Mouse (Mus musculus) kidney, adult 2 months (tissue): ENCODE data around the gene Ube2q1. TPM values are rescaled to one million over a fixed set of nuclear protein-coding genes. Genes with fewer than 3 reads are reported as not detected.
"Not testable (repeated sequence)": the region's sequence is repeated elsewhere in the genome, so short reads cannot be mapped to it uniquely, and the experiment has no call there.

Experiments used
- DNase-seq: peaks from one replicate; pipeline ENCODE4 v3.0.0; 2021
- H3K27ac ChIP-seq: fragments of 200-500 bp; 2 replicates; pipeline ENCODE4 v1.5.1; 2012; ENCODE audit warnings: low read depth, low read length, control low read depth, inconsistent platforms; ENCODE audit not compliant: insufficient read depth
- H3K27me3 ChIP-seq: fragments of 200-500 bp; replicated peaks from 2 replicates; pipeline ENCODE4 v1.6.1; 2012; ENCODE audit warnings: mild to moderate bottlenecking, moderate library complexity, low read length, inconsistent platforms; ENCODE audit not compliant: control insufficient read depth, insufficient read depth
- H3K36me3 ChIP-seq: fragments of 200-500 bp; 2 replicates; pipeline ENCODE4 v1.6.1; 2012; ENCODE audit warnings: mild to moderate bottlenecking, moderate library complexity, low read length, inconsistent platforms; ENCODE audit not compliant: control insufficient read depth, insufficient read depth
- H3K4me1 ChIP-seq: fragments of 200-500 bp; 2 replicates; pipeline ENCODE4 v1.6.1; 2011; ENCODE audit warnings: low read length; ENCODE audit not compliant: control insufficient read depth, insufficient read depth
- H3K4me3 ChIP-seq: fragments of 200-500 bp; 2 replicates; pipeline ENCODE4 v1.5.1; 2011; ENCODE audit warnings: mild to moderate bottlenecking, low read depth, low read length, control low read depth; ENCODE audit not compliant: insufficient read depth
- CTCF ChIP-seq: fragments of 200-500 bp; conservative IDR thresholded peaks from 2 replicates; pipeline ENCODE4 v1.5.1; 2011; ENCODE audit warnings: low read depth, mild to moderate bottlenecking, control low read depth, low read length, moderate library complexity, mixed read lengths; ENCODE audit not compliant: insufficient read depth, insufficient read length
- POLR2A ChIP-seq: fragments of 200-500 bp; IDR thresholded peaks from one replicate; pipeline ENCODE4 v1.6.1; 2011; ENCODE audit warnings: low read depth, low read length, control low read depth
- WGBS: fragments of 180-500 bp; shearing (Covaris S2); methylation state at CpG from one replicate; pipeline ENCODE4 v1.1.7; 2018; 5-methylcytosine and 5-hydroxymethylcytosine counted together
- polyA plus RNA-seq: library from polyadenylated mRNA; depleted of rRNA; stranded (reverse); fragments of >200 nt; gene quantifications from 2 replicates; pipeline ENCODE4 v1.2.3, GENCODE M21; 2012

Ube2q1 gene
- polyA plus RNA-seq, 1 experiment, result 27.2 TPM

DNA sequence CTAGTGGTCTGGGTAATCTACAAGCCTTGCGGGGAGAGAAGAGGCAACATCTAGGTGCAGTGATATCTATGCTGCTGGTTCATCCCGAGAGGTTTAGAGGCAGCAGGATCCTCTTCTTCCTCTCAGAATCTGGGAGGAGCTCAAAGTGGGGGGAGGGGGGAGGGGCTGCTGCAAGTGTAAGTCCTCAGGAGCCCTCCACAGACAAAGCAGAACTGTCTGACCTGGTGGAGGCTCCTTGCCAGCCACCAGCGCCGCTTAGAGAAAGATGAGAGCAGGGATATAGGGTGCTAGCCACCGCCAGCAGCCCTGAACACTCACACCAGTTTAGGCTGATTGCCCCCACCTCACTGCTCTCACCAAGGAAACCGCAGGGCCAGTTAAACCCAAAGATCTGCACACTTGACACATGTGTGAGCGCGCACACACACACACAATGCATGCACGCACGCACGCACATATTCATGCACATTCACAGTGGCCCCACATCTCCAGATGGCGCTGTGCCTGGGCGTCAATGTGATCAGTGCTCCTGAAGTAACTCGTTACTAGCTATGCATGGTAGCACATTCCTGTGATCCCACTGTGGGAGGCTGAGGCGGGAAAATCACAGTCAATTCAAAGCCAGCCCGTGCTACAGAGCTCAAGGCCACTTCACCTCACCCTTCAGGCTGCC, 15.4 kb downstream of the Ube2q1 start:
- no peak overlapping the region for H3K4me3 ChIP-seq
- H3K36me3 ChIP-seq, result no peaks in the 10 kb centered on the region
- TF ChIP-seq CTCF, result no peak
- no peak for TF ChIP-seq POLR2A
- H3K4me1 ChIP-seq, result 0 out of 2 replicates have a peak, but pooled peaks cover 4% of the 10 kb centered on the region
- DNase-seq, result no peak
- H3K27ac ChIP-seq, result no peak overlapping the region
- 80% methylated on average over 16 of the region's 16 CpGs for WGBS
- H3K27me3 ChIP-seq, result no peaks in the 10 kb centered on the region

DNA sequence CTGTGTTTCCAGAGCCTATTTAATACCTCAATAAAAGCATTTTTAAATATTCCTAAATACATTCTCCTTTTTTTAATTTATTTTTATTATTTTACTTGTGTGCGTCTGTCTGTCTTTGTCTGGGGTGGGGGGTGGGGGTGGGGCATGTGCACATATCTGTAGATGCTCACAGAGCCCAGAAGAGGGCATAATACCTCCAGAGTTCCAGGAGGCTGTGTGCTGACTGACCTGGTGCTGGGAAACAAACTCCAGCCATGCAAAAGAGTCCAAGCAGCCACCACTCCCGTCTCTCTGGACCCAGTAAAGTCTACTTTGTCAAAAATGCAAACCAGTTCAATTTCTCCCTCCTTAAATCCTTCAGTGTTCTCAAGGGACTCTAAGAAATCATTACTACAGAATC, 21.2 kb downstream of the Ube2q1 start:
- Histone ChIP-seq H3K27ac (no peak overlapping the region), H3K4me3 (no peak overlapping the region), H3K4me1 (no peaks in the 10 kb centered on the region), H3K36me3 (no peaks in the 10 kb centered on the region), H3K27me3 (no peaks in the 10 kb centered on the region)
- TF ChIP-seq POLR2A (no peak), CTCF (peak; percentile 15; the same call in 1 of the 2 replicates)
- WGBS, result 68% methylated on average over 2 of the region's 2 CpGs
- DNase-seq, result no peak

DNA sequence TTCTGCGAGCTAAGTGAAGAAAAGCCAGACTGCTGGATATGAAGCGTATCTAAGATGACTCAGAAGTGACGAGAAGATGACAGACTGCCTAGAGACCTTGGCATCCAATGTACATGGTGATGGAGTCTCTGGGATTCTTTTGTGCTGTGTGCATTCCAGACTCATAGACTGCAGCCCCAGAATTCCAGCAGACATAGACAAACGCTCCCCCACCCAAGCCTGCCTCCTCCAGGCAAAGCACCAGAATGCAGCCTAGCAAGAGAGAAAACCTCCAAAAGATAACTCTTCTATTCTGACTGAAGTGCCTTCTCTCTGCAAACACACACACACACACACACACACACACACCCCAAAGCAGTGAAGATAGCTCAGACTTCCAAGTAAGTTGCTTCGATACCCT, 22.3 kb downstream of the Ube2q1 start:
- TF ChIP-seq POLR2A (no peak), CTCF (0 out of 2 replicates have a peak, but pooled peaks have one; percentile 12)
- Histone ChIP-seq H3K4me3 (no peak overlapping the region), H3K36me3 (no peaks in the 10 kb centered on the region), H3K27ac (no peak overlapping the region), H3K4me1 (no peaks in the 10 kb centered on the region), H3K27me3 (no peaks in the 10 kb centered on the region)
- DNase-seq, result no peak
- WGBS, result 81% methylated on average over 5 of the region's 5 CpGs

DNA sequence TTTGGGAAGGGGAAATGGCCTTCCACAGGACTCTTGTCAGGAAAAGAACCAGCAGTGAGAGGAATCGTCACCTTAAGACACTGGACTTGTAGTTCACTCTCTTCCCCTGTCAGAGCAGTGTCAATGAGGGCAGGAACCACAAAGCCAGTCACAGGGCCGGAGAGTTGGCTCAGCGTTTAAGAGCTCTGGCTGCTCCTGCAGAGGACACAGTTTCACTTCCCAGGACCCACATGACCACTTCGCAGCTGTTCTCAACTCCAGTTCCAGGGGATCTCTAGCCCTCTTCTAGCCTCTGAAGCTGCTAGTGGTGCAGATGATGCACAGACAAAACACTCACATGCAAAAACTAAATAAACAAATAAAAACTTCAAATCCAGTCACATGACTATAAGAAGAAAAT, 22.9 kb downstream of the Ube2q1 start:
- Histone ChIP-seq H3K36me3 (no peaks in the 10 kb centered on the region), H3K4me1 (no peaks in the 10 kb centered on the region), H3K27ac (no peak overlapping the region), H3K4me3 (no peak overlapping the region), H3K27me3 (no peaks in the 10 kb centered on the region)
- WGBS, result 30% methylated on average over 4 of the region's 4 CpGs
- TF ChIP-seq POLR2A (no peak), CTCF (no peak)
- DNase-seq, result peak; percentile 41

DNA sequence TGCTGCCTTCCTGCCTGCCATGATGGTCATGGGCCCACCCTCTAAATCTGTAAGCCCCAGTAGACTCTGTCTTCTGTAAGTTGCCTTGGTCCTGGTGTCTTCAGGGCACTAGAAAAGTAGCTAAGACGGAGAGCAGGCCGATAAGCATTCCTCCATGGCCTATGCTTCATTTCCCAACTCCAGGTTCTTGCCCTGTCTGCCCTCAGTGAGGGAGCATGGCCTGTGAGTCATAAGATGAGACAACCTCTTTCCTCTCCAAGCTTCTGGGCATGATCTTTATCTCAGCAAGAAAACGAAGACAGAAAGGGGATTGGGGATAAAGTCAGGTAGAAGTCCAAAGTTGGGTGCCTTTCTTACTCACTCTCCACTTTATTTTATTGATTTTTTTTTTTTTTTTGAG, 25.1 kb downstream of the Ube2q1 start:
- H3K27me3 ChIP-seq, result no peaks in the 10 kb centered on the region
- no peak overlapping the region for H3K4me3 ChIP-seq
- no peak for DNase-seq
- TF ChIP-seq POLR2A, result no peak
- TF ChIP-seq CTCF, result no peak
- H3K27ac ChIP-seq, result no peak overlapping the region
- WGBS, result 92% methylated on average over 3 of the region's 3 CpGs
- H3K36me3 ChIP-seq, result no peaks in the 10 kb centered on the region
- no peaks in the 10 kb centered on the region for H3K4me1 ChIP-seq

DNA sequence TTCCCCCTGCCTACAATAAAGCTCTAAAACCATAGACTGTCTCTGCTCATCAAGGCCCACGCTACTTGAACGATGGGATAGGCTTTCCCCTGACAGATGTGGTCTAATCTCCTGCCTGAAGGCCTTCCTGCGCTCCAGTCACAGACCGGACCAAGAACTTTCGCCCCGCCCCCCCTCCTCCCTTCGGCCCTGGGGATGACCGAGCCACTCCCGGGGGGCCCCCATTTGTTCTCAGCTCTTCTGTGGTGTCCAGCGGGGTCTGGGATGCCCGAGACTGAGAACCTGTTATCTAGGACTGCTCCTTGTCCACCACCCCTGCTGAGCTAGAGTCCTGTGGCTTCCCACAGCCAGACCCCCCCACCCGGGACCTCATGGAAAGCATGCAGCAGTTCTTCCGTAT, 26.1 kb downstream of the Ube2q1 start:
- 24% methylated on average over 13 of the region's 13 CpGs for WGBS
- DNase-seq, result no peak
- H3K27me3 ChIP-seq, result no peaks in the 10 kb centered on the region
- H3K27ac ChIP-seq, result no peak overlapping the region
- no peak for TF ChIP-seq POLR2A
- TF ChIP-seq CTCF, result no peak
- H3K4me3 ChIP-seq, result no peak overlapping the region
- H3K36me3 ChIP-seq, result no peaks in the 10 kb centered on the region
- H3K4me1 ChIP-seq, result no peaks in the 10 kb centered on the region

DNA sequence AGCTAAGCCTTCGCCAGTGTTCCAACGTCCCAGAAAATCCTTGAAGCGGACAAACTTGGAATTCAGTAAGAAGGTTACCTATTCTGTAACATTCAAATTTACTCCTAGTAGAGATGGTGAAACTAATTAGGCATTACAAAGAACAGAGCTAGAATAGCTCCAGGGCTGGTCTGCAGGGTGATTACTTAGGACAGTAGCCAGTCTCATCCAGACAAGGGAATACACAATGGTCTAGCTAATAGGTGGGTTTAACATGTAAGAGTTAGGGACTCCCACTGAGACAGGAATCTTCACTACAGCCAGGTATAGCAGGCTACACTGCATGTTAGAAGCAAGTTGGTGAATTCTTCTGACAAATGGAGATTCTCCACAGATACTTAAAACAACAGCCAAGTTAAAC, 26.7 kb downstream of the Ube2q1 start:
- 47% methylated on average over 3 of the region's 3 CpGs for WGBS
- not testable (repeated sequence) for DNase-seq, H3K27ac ChIP-seq, H3K4me3 ChIP-seq, H3K27me3 ChIP-seq, H3K36me3 ChIP-seq, H3K4me1 ChIP-seq
